Comparison of ENCODE assay signal across 8 mouse cellular contexts in the genomic region with DNA sequence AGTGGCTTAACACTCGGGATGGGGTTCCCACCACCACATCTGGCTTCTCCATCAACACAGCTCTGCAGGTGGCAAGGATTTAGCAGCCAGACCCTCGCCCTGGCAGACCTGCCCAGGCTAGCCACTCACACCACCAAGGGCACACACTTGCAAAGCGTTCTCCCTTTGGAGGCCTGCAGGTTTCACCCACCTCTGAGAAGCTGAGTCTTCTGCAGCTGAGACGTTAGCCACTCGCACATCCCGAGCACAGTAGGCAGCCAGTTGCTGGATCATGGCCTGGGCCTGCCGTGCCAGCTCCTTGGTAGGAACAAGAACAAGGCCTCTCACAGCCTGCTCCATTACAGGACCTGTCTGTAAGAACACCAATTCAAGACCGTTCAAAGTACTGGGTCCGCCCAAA. TPM values are rescaled to one million over a fixed set of nuclear protein-coding genes. Genes with fewer than 3 reads are reported as not detected.
DNase-seq lines count a peak whose midpoint lies in the region; ATAC-seq lines count a peak whose summit lies in the region.
"Had no signal": no experiment of that assay in that cellular context is flagged by ENCODE, and none has a peak within 500 bp of the region (broad histone marks: within the 10 kb centered on the region; RNA-seq: fewer than 3 reads in every experiment).

No protein-coding gene starts in this region.

- no peak overlapping the region for H3K27ac ChIP-seq in lung, embryonic 15.5 days
- H3K27ac ChIP-seq in forebrain, embryonic 10.5 days = peak overlapping the region; percentile 90
- H3K27ac ChIP-seq in limb, embryonic 10.5 days = 0 out of 2 replicates have a peak overlapping the region, but pooled peaks have one; percentile 87
- H3K27ac ChIP-seq in neural tube, embryonic 15.5 days (replicated peaks) = no peak overlapping the region

- H3K9ac ChIP-seq in lung, embryonic 15.5 days = peak overlapping the region; percentile 79
- H3K9ac ChIP-seq in neural tube, embryonic 15.5 days (replicated peaks) = peak overlapping the region; percentile 88

- peaks cover 62% of the 10 kb centered on the region for H3K36me3 ChIP-seq in lung, embryonic 15.5 days
- H3K36me3 ChIP-seq in forebrain, embryonic 10.5 days (replicated peaks) = peaks cover 78% of the 10 kb centered on the region
- H3K36me3 ChIP-seq in limb, embryonic 10.5 days = peaks cover 73% of the 10 kb centered on the region
- peaks cover 68% of the 10 kb centered on the region for H3K36me3 ChIP-seq in neural tube, embryonic 15.5 days

- no peaks in the 10 kb centered on the region for H3K27me3 ChIP-seq in lung, embryonic 15.5 days
- H3K27me3 ChIP-seq in forebrain, embryonic 10.5 days (ENCODE audit: poor library complexity, severe bottlenecking) = no peaks in the 10 kb centered on the region
- no peaks in the 10 kb centered on the region for H3K27me3 ChIP-seq in limb, embryonic 10.5 days (ENCODE audit: low read depth, poor library complexity, severe bottlenecking)
- H3K27me3 ChIP-seq in neural tube, embryonic 15.5 days (replicated peaks) = no peaks in the 10 kb centered on the region

- WGBS in lung, embryonic 15.5 days = 61% methylated on average over 9 of the region's 9 CpGs
- WGBS in forebrain, embryonic 10.5 days = 73% methylated on average over 9 of the region's 9 CpGs
- 71% methylated on average over 9 of the region's 9 CpGs for WGBS in limb, embryonic 10.5 days
- 75% methylated on average over 9 of the region's 9 CpGs for WGBS in neural tube, embryonic 15.5 days

- H3K9me3 ChIP-seq in lung, embryonic 15.5 days = no peaks in the 10 kb centered on the region
- H3K9me3 ChIP-seq in forebrain, embryonic 10.5 days = no peaks in the 10 kb centered on the region
- no peaks in the 10 kb centered on the region for H3K9me3 ChIP-seq in limb, embryonic 10.5 days (replicated peaks)
- H3K9me3 ChIP-seq in neural tube, embryonic 15.5 days (replicated peaks) = no peaks in the 10 kb centered on the region

- H3K4me3 ChIP-seq in lung, embryonic 15.5 days = peak overlapping the region; percentile 76
- peak overlapping the region; percentile 76 for H3K4me3 ChIP-seq in forebrain, embryonic 10.5 days
- H3K4me3 ChIP-seq in limb, embryonic 10.5 days = peak overlapping the region; percentile 91
- peak overlapping the region; percentile 90 for H3K4me3 ChIP-seq in neural tube, embryonic 15.5 days (replicated peaks)

- H3K4me1 ChIP-seq in lung, embryonic 15.5 days = peaks cover 8% of the 10 kb centered on the region
- H3K4me1 ChIP-seq in forebrain, embryonic 10.5 days = peaks cover 20% of the 10 kb centered on the region
- H3K4me1 ChIP-seq in limb, embryonic 10.5 days = peaks cover 10% of the 10 kb centered on the region
- peaks cover 25% of the 10 kb centered on the region for H3K4me1 ChIP-seq in neural tube, embryonic 15.5 days

- no peak for DNase-seq in lung, postnatal 36 days
- no peak for DNase-seq in forebrain, embryonic 10.5 days (ENCODE audit: extremely low spot score, low spot score)
- DNase-seq in limb, embryonic 10.5 days (ENCODE audit: low spot score) = no peak
- DNase-seq in adrenal gland, postnatal 25 days = no peak
- no peak for DNase-seq in ovary, adult 18-20 months (ENCODE audit: low spot score)
- DNase-seq: thymus, postnatal 4 days had no signal

- peak overlapping the region; percentile 87 for H3K4me2 ChIP-seq in lung, embryonic 15.5 days
- peak overlapping the region; percentile 80 for H3K4me2 ChIP-seq in neural tube, embryonic 15.5 days

- no peak for ATAC-seq in lung, embryonic 15.5 days (ENCODE audit: borderline replicate concordance, extremely low read depth, low FRiP score, low TSS enrichment)
- ATAC-seq in neural tube, embryonic 15.5 days (ENCODE audit: low FRiP score) = no peak

RNA-seq across cellular contexts. Expression of a gene that starts 1.0 kb away (rescaled TPM):
- polyA plus RNA-seq in lung, embryonic 15.5 days (2015; fragmentation: Nextera tagmentation; extraction: Ambion mirVana) = 89.7 and 91.0 TPM in 2 replicates
- 133 and 135 TPM in 2 replicates for polyA plus RNA-seq in forebrain, embryonic 10.5 days (2016; fragmentation: Nextera tagmentation; extraction: Ambion mirVana)
- 133 and 154 TPM in 2 replicates for polyA plus RNA-seq in limb, embryonic 10.5 days (2016; fragmentation: Nextera tagmentation; extraction: Ambion mirVana)
- polyA plus RNA-seq in neural tube, embryonic 15.5 days (2015; fragmentation: Nextera tagmentation; extraction: Ambion mirVana) = 70.7 and 77.2 TPM in 2 replicates
- 52.5 and 57.3 TPM in 2 replicates for total RNA-seq in adrenal gland, postnatal 25 days (2021)

RNA-seq across cellular contexts. Expression of a gene that starts 8.0 kb away (rescaled TPM):
- polyA plus RNA-seq in lung, embryonic 15.5 days (2015; fragmentation: Nextera tagmentation; extraction: Ambion mirVana) = 95.9 and 96.7 TPM in 2 replicates
- 116 and 126 TPM in 2 replicates for polyA plus RNA-seq in forebrain, embryonic 10.5 days (2016; fragmentation: Nextera tagmentation; extraction: Ambion mirVana)
- polyA plus RNA-seq in limb, embryonic 10.5 days (2016; fragmentation: Nextera tagmentation; extraction: Ambion mirVana) = 100.0 and 105 TPM in 2 replicates
- polyA plus RNA-seq in neural tube, embryonic 15.5 days (2015; fragmentation: Nextera tagmentation; extraction: Ambion mirVana) = 110 and 114 TPM in 2 replicates
- total RNA-seq in adrenal gland, postnatal 25 days (2021) = 93.1 and 105 TPM in 2 replicates

RNA-seq across cellular contexts. Expression of a gene that starts 24.8 kb away (rescaled TPM):
- 98.7 and 107 TPM in 2 replicates for polyA plus RNA-seq in lung, embryonic 15.5 days (2015; fragmentation: Nextera tagmentation; extraction: Ambion mirVana)
- polyA plus RNA-seq in forebrain, embryonic 10.5 days (2016; fragmentation: Nextera tagmentation; extraction: Ambion mirVana) = 112 and 115 TPM in 2 replicates
- 115 and 122 TPM in 2 replicates for polyA plus RNA-seq in limb, embryonic 10.5 days (2016; fragmentation: Nextera tagmentation; extraction: Ambion mirVana)
- polyA plus RNA-seq in neural tube, embryonic 15.5 days (2015; fragmentation: Nextera tagmentation; extraction: Ambion mirVana) = 129 and 135 TPM in 2 replicates
- total RNA-seq in adrenal gland, postnatal 25 days (2021) = 547 and 550 TPM in 2 replicates

RNA-seq across cellular contexts. Expression of a gene that starts 36.7 kb away (rescaled TPM):
- polyA plus RNA-seq in lung, embryonic 15.5 days (2015; fragmentation: Nextera tagmentation; extraction: Ambion mirVana) = 0.04 TPM in 1 of 2 replicates, not detected in the other
- not detected in 2 replicates for polyA plus RNA-seq in forebrain, embryonic 10.5 days (2016; fragmentation: Nextera tagmentation; extraction: Ambion mirVana)
- polyA plus RNA-seq in limb, embryonic 10.5 days (2016; fragmentation: Nextera tagmentation; extraction: Ambion mirVana) = 0.03 TPM in 1 of 2 replicates, not detected in the other
- 0.09 and 0.11 TPM in 2 replicates for polyA plus RNA-seq in neural tube, embryonic 15.5 days (2015; fragmentation: Nextera tagmentation; extraction: Ambion mirVana)
- total RNA-seq in adrenal gland, postnatal 25 days (2021) = not detected in 2 replicates

Comparison
In these comparisons a context has a peak if more than half of its experiments do, and no peak if none do; other contexts are left out.
1. H3K27ac ChIP-seq: peak in forebrain, embryonic 10.5 days (single experiment) and limb, embryonic 10.5 days (single experiment); none in lung, embryonic 15.5 days (single experiment) and neural tube, embryonic 15.5 days (single experiment).
2. Peak in every context shown above with its lines, with median percentiles within 50 percentile points of each other: H3K4me3 ChIP-seq.